Mouse (Mus musculus) neural tube, embryonic 13.5 days (tissue): ENCODE results near the gene Gm42674. TPM values are rescaled to one million over a fixed set of nuclear protein-coding genes. Genes with fewer than 3 reads are reported as not detected.

Source experiments
- ATAC-seq: fragments of 200-750 bp; cut with Nextera tagmentation; 2 replicates; pipeline ENCODE4 v1.8.0; 2017; ENCODE audit warnings: low read depth, mild to moderate bottlenecking, moderate TSS enrichment, moderate library complexity
- H3K27ac ChIP-seq: fragments of 300-500 bp; sonication (generic); replicated peaks from 2 replicates; pipeline ENCODE4 v1.5.1; 2015; ENCODE audit warnings: moderate library complexity, mild to moderate bottlenecking, inconsistent platforms
- H3K27me3 ChIP-seq: fragments of 300-500 bp; sonication (generic); 2 replicates; pipeline ENCODE4 v1.6.1; 2015; ENCODE audit warnings: mild to moderate bottlenecking, inconsistent platforms
- H3K36me3 ChIP-seq: fragments of 300-500 bp; sonication (generic); 2 replicates; pipeline ENCODE4 v1.6.1; 2015; ENCODE audit warnings: mild to moderate bottlenecking, inconsistent platforms
- H3K4me1 ChIP-seq: fragments of 300-500 bp; sonication (generic); replicated peaks from 2 replicates; pipeline ENCODE4 v1.6.1; 2015; ENCODE audit warnings: inconsistent platforms
- H3K4me2 ChIP-seq: fragments of 300-500 bp; sonication (generic); 2 replicates; pipeline ENCODE4 v1.6.1; 2015; ENCODE audit warnings: inconsistent platforms, mild to moderate bottlenecking, moderate library complexity
- H3K4me3 ChIP-seq: fragments of 300-500 bp; sonication (generic); 2 replicates; pipeline ENCODE4 v1.5.1; 2015; ENCODE audit warnings: mild to moderate bottlenecking, inconsistent platforms
- H3K9ac ChIP-seq: fragments of 300-500 bp; sonication (generic); 2 replicates; pipeline ENCODE4 v1.6.1; 2015; ENCODE audit warnings: moderate library complexity, mild to moderate bottlenecking, inconsistent platforms
- H3K9me3 ChIP-seq: fragments of 300-500 bp; sonication (generic); 2 replicates; pipeline ENCODE4 v1.6.1; 2016; ENCODE audit warnings: inconsistent platforms
- whole genome bisulfite sequencing: fragments of 180-500 bp; shearing (Covaris S2); methylation state at CpG from one replicate; pipeline ENCODE4 v1.1.7; 2015; 5-methylcytosine and 5-hydroxymethylcytosine counted together
- polyA plus RNA-seq: library from polyadenylated mRNA; unstranded; fragments of >200 nt; fragmentation: Nextera tagmentation; extraction: Ambion mirVana; gene quantifications from 2 replicates; pipeline ENCODE4 v1.2.1, GENCODE M21; 2015

The Gm42674 gene
- polyA plus RNA-seq, 1 experiment from 2014 or later: not detected

GRCm38 (mm10) chr3:90600036-90600435, 1.7 kb upstream of the Gm42674 start:
- Histone ChIP-seq H3K4me3 (no peak overlapping the region), H3K9me3 (no peaks in the 10 kb centered on the region), H3K27me3 (no peaks in the 10 kb centered on the region), H3K27ac (no peak overlapping the region), H3K4me2 (no peak overlapping the region), H3K36me3 (no peaks in the 10 kb centered on the region), H3K9ac (no peak overlapping the region), H3K4me1 (peaks cover 9% of the 10 kb centered on the region)
- WGBS: 77% methylated on average over 6 of the region's 6 CpGs
- no peak for ATAC-seq

- H3K27me3 ChIP-seq: no peaks in the 10 kb centered on the region
- no peaks in the 10 kb centered on the region for H3K36me3 ChIP-seq
- no peak overlapping the region for H3K27ac ChIP-seq
- WGBS: 85% methylated on average over 8 of the region's 8 CpGs
- H3K4me2 ChIP-seq: no peak overlapping the region
- H3K4me1 ChIP-seq: peaks cover 9% of the 10 kb centered on the region
- no peaks in the 10 kb centered on the region for H3K9me3 ChIP-seq
- H3K4me3 ChIP-seq: no peak overlapping the region
- ATAC-seq: no peak
- no peak overlapping the region for H3K9ac ChIP-seq
Measured at GRCm38 (mm10) chr3:90600458-90601195, 1.1 kb upstream of the Gm42674 start.

DNA sequence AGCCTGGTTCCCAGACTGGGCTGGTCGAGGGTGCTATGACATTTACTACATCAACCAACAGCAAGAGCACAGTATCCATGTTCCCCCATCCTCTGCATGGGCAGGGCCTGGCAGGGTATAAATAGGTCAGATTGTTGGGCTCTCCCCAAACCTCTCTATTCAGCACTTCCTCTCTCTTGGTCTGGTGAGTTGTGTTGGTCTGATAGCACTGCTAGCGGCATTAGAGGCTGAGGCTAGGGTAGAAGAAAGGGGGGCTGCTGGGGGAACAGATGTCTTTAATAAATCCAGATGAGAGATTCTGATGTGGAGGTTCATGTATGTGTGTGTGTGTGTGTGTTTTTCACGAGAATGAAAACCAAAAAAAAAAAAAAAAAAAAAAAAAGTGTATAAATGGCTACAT, 1.9 kb downstream of the Gm42674 start, which contains the start of gene S100a4:
Gene S100a4, plus strand, starts transcription at position 149 of the 400 bp plus-strand sequence.
- Histone ChIP-seq H3K4me1 (peaks cover 9% of the 10 kb centered on the region), H3K9me3 (no peaks in the 10 kb centered on the region), H3K9ac (no peak within 1 kb of the TSS), H3K4me2 (no peak within 1 kb of the TSS), H3K27ac (no peak within 1 kb of the TSS), H3K4me3 (no peak within 1 kb of the TSS), H3K36me3 (no peaks in the 10 kb centered on the region), H3K27me3 (no peaks in the 10 kb centered on the region)
- WGBS: 61% methylated on average over 3 of the region's 3 CpGs
- no peak for ATAC-seq

GRCm38 (mm10) chr3:90604416-90604815, 2.7 kb downstream of the Gm42674 start:
- no peak overlapping the region for H3K4me2 ChIP-seq
- H3K36me3 ChIP-seq: no peaks in the 10 kb centered on the region
- peaks cover 9% of the 10 kb centered on the region for H3K4me1 ChIP-seq
- H3K9me3 ChIP-seq: no peaks in the 10 kb centered on the region
- no peak overlapping the region for H3K4me3 ChIP-seq
- WGBS: 56% methylated on average over 4 of the region's 4 CpGs
- H3K27me3 ChIP-seq: no peaks in the 10 kb centered on the region
- H3K27ac ChIP-seq: no peak overlapping the region
- no peak overlapping the region for H3K9ac ChIP-seq
- ATAC-seq: peak; percentile 61; the same call in 1 of the 2 replicates

DNA sequence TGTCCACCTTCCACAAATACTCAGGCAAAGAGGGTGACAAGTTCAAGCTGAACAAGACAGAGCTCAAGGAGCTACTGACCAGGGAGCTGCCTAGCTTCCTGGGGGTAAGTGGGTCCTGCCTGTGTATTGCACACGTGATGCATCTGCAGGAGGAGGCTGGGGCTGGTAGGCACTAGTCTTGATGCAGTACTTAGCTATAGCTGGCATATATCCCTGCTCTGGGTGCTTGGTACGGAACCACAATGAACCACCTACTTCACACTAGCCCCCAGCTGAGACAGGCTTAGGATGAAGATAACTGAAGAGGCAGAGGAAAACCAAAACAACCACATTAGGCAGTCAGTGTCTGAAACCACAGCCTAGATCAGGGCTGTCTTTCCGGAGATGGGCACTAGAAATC, 3.3 kb downstream of the Gm42674 start:
- Histone ChIP-seq H3K27ac (no peak overlapping the region), H3K4me1 (peaks cover 9% of the 10 kb centered on the region), H3K4me2 (no peak overlapping the region), H3K9me3 (no peaks in the 10 kb centered on the region), H3K36me3 (no peaks in the 10 kb centered on the region), H3K9ac (no peak overlapping the region), H3K27me3 (no peaks in the 10 kb centered on the region), H3K4me3 (no peak overlapping the region)
- WGBS: 89% methylated on average over 3 of the region's 3 CpGs
- ATAC-seq: no peak

GRCm38 (mm10) chr3:90605736-90606135, 4.0 kb downstream of the Gm42674 start:
- no peaks in the 10 kb centered on the region for H3K9me3 ChIP-seq
- ATAC-seq: no peak
- H3K9ac ChIP-seq: no peak overlapping the region
- H3K27me3 ChIP-seq: no peaks in the 10 kb centered on the region
- no peaks in the 10 kb centered on the region for H3K36me3 ChIP-seq
- no peak overlapping the region for H3K27ac ChIP-seq
- WGBS: 84% methylated on average over 2 of the region's 2 CpGs
- H3K4me1 ChIP-seq: peaks cover 9% of the 10 kb centered on the region
- H3K4me3 ChIP-seq: no peak overlapping the region
- no peak overlapping the region for H3K4me2 ChIP-seq

- Histone ChIP-seq H3K4me2 (no peak overlapping the region), H3K9ac (no peak overlapping the region), H3K9me3 (no peaks in the 10 kb centered on the region), H3K36me3 (no peaks in the 10 kb centered on the region), H3K4me3 (no peak overlapping the region), H3K27me3 (no peaks in the 10 kb centered on the region), H3K27ac (no peak overlapping the region), H3K4me1 (peaks cover 9% of the 10 kb centered on the region)
- WGBS: 86% methylated on average over 6 of the region's 6 CpGs
- ATAC-seq: no peak
Measured at GRCm38 (mm10) chr3:90606185-90606584, 4.5 kb downstream of the Gm42674 start.

DNA sequence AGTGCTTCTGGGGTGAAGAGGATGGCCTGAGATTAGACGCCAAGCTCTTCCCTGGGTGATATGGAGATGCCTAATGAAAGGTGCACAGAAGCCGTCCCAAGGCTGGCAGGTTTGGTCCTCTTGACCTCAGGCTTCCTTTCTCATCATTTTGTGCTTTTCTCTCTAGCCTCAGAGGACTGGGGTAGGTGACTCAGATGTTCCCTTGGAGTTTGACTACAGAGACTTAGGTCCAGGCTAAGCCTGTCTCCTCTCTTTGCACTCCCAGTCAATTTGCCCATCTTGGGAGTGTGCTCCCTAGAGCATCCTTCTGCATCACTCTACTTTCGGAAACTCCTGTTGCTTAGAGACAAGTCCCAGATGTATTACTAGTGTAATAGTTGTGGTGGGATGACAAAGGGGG, 5.7 kb downstream of the Gm42674 start:
- 84% methylated on average over 3 of the region's 3 CpGs for WGBS
- no peak for ATAC-seq
- H3K9ac ChIP-seq: no peak overlapping the region

GRCm38 (mm10) chr3:90608223-90608622, 6.5 kb downstream of the Gm42674 start, which contains the start of gene S100a5:
Gene S100a5, plus strand, starts transcription at chr3:90608523.
- Histone ChIP-seq H3K27me3 (peaks cover 2% of the 10 kb centered on the region; the same call in 1 of the 2 replicates), H3K27ac (no peak within 1 kb of the TSS), H3K9ac (no peak within 1 kb of the TSS), H3K4me1 (peaks cover 16% of the 10 kb centered on the region), H3K4me3 (no peak within 1 kb of the TSS), H3K4me2 (no peak within 1 kb of the TSS), H3K9me3 (no peaks in the 10 kb centered on the region), H3K36me3 (no peaks in the 10 kb centered on the region)
- no peak for ATAC-seq
- WGBS: 65% methylated on average over 3 of the region's 3 CpGs

More for the DNA sequence above, 5.7 kb downstream of the Gm42674 start:
- H3K4me3 ChIP-seq: no peak overlapping the region
- no peaks in the 10 kb centered on the region for H3K27me3 ChIP-seq
- H3K9me3 ChIP-seq: no peaks in the 10 kb centered on the region
- H3K36me3 ChIP-seq: no peaks in the 10 kb centered on the region
- H3K4me1 ChIP-seq: peaks cover 9% of the 10 kb centered on the region
- H3K27ac ChIP-seq: no peak overlapping the region
- H3K4me2 ChIP-seq: no peak overlapping the region

- Histone ChIP-seq H3K4me3 (no peak overlapping the region), H3K36me3 (no peaks in the 10 kb centered on the region), H3K4me2 (no peak overlapping the region), H3K4me1 (peaks cover 17% of the 10 kb centered on the region), H3K9me3 (no peaks in the 10 kb centered on the region), H3K27me3 (peaks cover 9% of the 10 kb centered on the region; the same call in 1 of the 2 replicates), H3K27ac (no peak overlapping the region), H3K9ac (no peak overlapping the region)
- ATAC-seq: no peak
Measured at GRCm38 (mm10) chr3:90609102-90609501, 7.4 kb downstream of the Gm42674 start.

- Histone ChIP-seq H3K9ac (no peak overlapping the region), H3K27ac (no peak overlapping the region)
- 90% methylated on average over 3 of the region's 3 CpGs for WGBS
Measured at GRCm38 (mm10) chr3:90611494-90611893, 9.8 kb downstream of the Gm42674 start.

DNA sequence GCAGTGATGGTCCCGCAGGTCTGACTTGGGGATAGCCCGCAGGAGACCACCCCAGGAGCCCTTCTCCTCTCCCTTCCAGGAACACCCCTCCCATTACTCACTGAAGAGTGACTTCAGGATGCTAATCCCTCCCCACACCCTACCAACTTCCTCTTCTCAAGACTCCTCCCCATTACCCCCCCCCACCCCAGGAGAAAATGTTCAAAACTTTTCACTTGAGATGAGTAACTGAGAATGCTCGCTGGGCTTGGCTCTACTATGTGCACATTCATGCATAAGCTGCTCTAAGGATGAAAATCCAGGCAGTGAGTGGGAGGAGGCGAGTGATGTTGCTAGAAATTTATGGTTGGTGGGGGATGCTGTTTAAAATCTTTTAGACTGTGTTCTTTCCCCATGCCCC, 10.4 kb downstream of the Gm42674 start:
- 61% methylated on average over 4 of the region's 4 CpGs for WGBS
- H3K4me2 ChIP-seq: no peak overlapping the region
- H3K4me3 ChIP-seq: no peak overlapping the region
- peaks cover 7% of the 10 kb centered on the region for H3K4me1 ChIP-seq
- no peaks in the 10 kb centered on the region for H3K36me3 ChIP-seq
- H3K9me3 ChIP-seq: no peaks in the 10 kb centered on the region
- no peak for ATAC-seq
- H3K27me3 ChIP-seq: peaks cover 9% of the 10 kb centered on the region; the same call in 1 of the 2 replicates
- no peak overlapping the region for H3K9ac ChIP-seq
- no peak overlapping the region for H3K27ac ChIP-seq

More at GRCm38 (mm10) chr3:90611494-90611893, 9.8 kb downstream of the Gm42674 start:
- Histone ChIP-seq H3K36me3 (no peaks in the 10 kb centered on the region), H3K4me2 (no peak overlapping the region), H3K9me3 (no peaks in the 10 kb centered on the region), H3K4me1 (peaks cover 7% of the 10 kb centered on the region), H3K4me3 (no peak overlapping the region), H3K27me3 (peaks cover 9% of the 10 kb centered on the region; the same call in 1 of the 2 replicates)
- ATAC-seq: no peak
